9 mouse cellular contexts compared by ENCODE assay signal in the genomic region with DNA sequence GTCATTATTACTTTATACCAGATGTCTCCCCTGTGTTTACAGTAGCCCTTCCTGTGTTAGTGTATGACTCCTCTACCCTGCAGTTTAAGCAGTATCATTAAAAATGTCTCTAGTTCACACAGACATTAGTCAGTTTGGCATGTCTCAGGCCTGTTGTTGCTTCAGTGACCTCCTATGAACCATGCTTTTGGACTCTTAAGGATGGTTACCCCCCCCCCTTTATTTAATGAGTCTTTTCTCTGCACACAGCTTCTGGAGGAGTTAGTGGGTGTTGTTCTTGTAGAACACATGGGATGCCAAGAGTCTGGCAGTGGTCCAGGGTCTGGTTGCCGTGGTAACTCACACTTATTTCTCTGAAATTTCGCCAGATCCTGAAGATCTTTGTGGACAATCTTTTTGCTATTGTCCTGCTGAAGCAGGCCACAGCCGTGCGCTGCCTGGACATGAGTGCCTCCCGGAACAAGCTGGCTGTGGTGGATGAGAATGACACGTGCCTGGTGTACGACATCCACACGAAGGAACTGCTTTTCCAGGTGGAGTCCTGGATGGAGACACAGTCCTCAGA. TPM values are rescaled to one million over a fixed set of nuclear protein-coding genes. Genes with fewer than 3 reads are reported as not detected.
A peak's percentile ranks its signal among the peaks of the same experiment; 100 is the strongest.
DNase-seq lines count a peak whose midpoint lies in the region; ATAC-seq and TF ChIP-seq lines count a peak whose summit lies in the region.
"Had no signal": no experiment of that assay in that cellular context is flagged by ENCODE, and none has a peak within 500 bp of the region (broad histone marks: within the 10 kb centered on the region; RNA-seq: fewer than 3 reads in every experiment).

No protein-coding gene starts in this region.

- ATAC-seq in kidney, embryonic 15.5 days (replicated peaks; ENCODE audit: low FRiP score), result no peak
- peak; percentile 54 for ATAC-seq in hindbrain, embryonic 12.5 days (ENCODE audit: low FRiP score)
- peak; percentile 54; the same call in 1 of the 2 replicates for ATAC-seq in neural tube, embryonic 14.5 days (ENCODE audit: low read depth)

- peaks cover 18% of the 10 kb centered on the region; the same call in 1 of the 2 replicates for H3K4me1 ChIP-seq in kidney, embryonic 15.5 days
- H3K4me1 ChIP-seq in embryonic fibroblast, embryonic 13.5 days (ENCODE audit: control insufficient read depth, insufficient read depth, low read length), result peaks cover 11% of the 10 kb centered on the region
- peaks cover 21% of the 10 kb centered on the region for H3K4me1 ChIP-seq in hindbrain, embryonic 12.5 days
- peaks cover 4% of the 10 kb centered on the region; the same call in 1 of the 2 replicates for H3K4me1 ChIP-seq in neural tube, embryonic 14.5 days (ENCODE audit: control insufficient read depth, insufficient read depth, low read length)

- H3K36me3 ChIP-seq in kidney, embryonic 15.5 days, result peaks cover 77% of the 10 kb centered on the region
- H3K36me3 ChIP-seq in hindbrain, embryonic 12.5 days, result peaks cover 44% of the 10 kb centered on the region
- peaks cover 28% of the 10 kb centered on the region for H3K36me3 ChIP-seq in neural tube, embryonic 14.5 days (ENCODE audit: control insufficient read depth, insufficient read depth, low read length)

- H3K9ac ChIP-seq in kidney, embryonic 15.5 days, result no peak overlapping the region
- H3K9ac ChIP-seq in hindbrain, embryonic 12.5 days, result no peak overlapping the region
- H3K9ac ChIP-seq in neural tube, embryonic 14.5 days (replicated peaks; ENCODE audit: low read depth, low read length), result no peak overlapping the region

- no peak overlapping the region for H3K4me2 ChIP-seq in kidney, embryonic 15.5 days
- no peak overlapping the region for H3K4me2 ChIP-seq in hindbrain, embryonic 12.5 days (replicated peaks)
- H3K4me2 ChIP-seq in neural tube, embryonic 14.5 days (ENCODE audit: low read depth, low read length), result no peak overlapping the region

- no peaks in the 10 kb centered on the region for H3K27me3 ChIP-seq in kidney, embryonic 15.5 days
- H3K27me3 ChIP-seq in hindbrain, embryonic 12.5 days, result no peaks in the 10 kb centered on the region; the same call in 1 of the 2 replicates
- no peaks in the 10 kb centered on the region for H3K27me3 ChIP-seq in neural tube, embryonic 14.5 days (ENCODE audit: control insufficient read depth, insufficient read depth, low read length)

- 70% methylated on average over 8 of the region's 8 CpGs for WGBS in kidney, embryonic 15.5 days
- whole genome bisulfite sequencing in hindbrain, embryonic 12.5 days, result 35% methylated on average over 8 of the region's 8 CpGs
- WGBS in neural tube, embryonic 14.5 days, result 36% methylated on average over 8 of the region's 8 CpGs

- H3K4me3 ChIP-seq in kidney, embryonic 15.5 days (replicated peaks), result no peak overlapping the region
- no peak overlapping the region for H3K4me3 ChIP-seq in embryonic fibroblast, embryonic 13.5 days (ENCODE audit: insufficient read depth, low read length)
- no peak overlapping the region for H3K4me3 ChIP-seq in hindbrain, embryonic 12.5 days
- H3K4me3 ChIP-seq in neural tube, embryonic 14.5 days (ENCODE audit: low read depth, low read length), result no peak overlapping the region
- H3K4me3 ChIP-seq: erythroblast, embryonic 14.5 days had no signal

- no peaks in the 10 kb centered on the region for H3K9me3 ChIP-seq in kidney, embryonic 15.5 days (replicated peaks)
- no peaks in the 10 kb centered on the region; the same call in 1 of the 2 replicates for H3K9me3 ChIP-seq in hindbrain, embryonic 12.5 days (replicated peaks)
- H3K9me3 ChIP-seq in neural tube, embryonic 14.5 days (ENCODE audit: control insufficient read depth, low read length), result no peaks in the 10 kb centered on the region

- DNase-seq in kidney, adult 8-10 months, result no peak
- peak; percentile 85 to 87 for DNase-seq in left cerebral cortex, adult 18-20 months (ENCODE audit: low spot score in 2 of 2)
- no peak for DNase-seq in embryo, embryonic 11 days
- DNase-seq in spleen, postnatal 10 days (ENCODE audit: low spot score in 2 of 2), result no peak

- TF ChIP-seq POLR2A in embryonic fibroblast, embryonic 13.5 days (IDR thresholded peaks at IDR 0.05; ENCODE audit: low read depth, low read length), result no peak

- peak overlapping the region; percentile 41; the same call in 1 of the 2 replicates for H3K27ac ChIP-seq in kidney, embryonic 15.5 days
- H3K27ac ChIP-seq in embryonic fibroblast, embryonic 13.5 days (ENCODE audit: insufficient read depth, low read length), result peak overlapping the region; percentile 38
- no peak overlapping the region for H3K27ac ChIP-seq in hindbrain, embryonic 12.5 days
- H3K27ac ChIP-seq in neural tube, embryonic 14.5 days (ENCODE audit: low read depth, low read length), result 0 out of 2 replicates have a peak overlapping the region, but pooled peaks have one; percentile 28

- no peak for TF ChIP-seq CTCF in embryonic fibroblast, embryonic 13.5 days (IDR thresholded peaks at IDR 0.05; ENCODE audit: borderline replicate concordance, insufficient read depth, low read length)

RNA-seq across cellular contexts. Expression of gene Ift122, which starts 38.3 kb away (rescaled TPM):
- 32.0 and 36.9 TPM in 2 replicates for polyA plus RNA-seq in kidney, embryonic 15.5 days (2015; fragmentation: Nextera tagmentation; extraction: Ambion mirVana)
- polyA plus RNA-seq in embryonic fibroblast, embryonic 13.5 days (2011; ENCODE audit: insufficient read length, low read depth, missing spikeins), result 13.5 and 19.1 TPM in 2 replicates
- 28.4 and 31.5 TPM in 2 replicates for polyA plus RNA-seq in hindbrain, embryonic 12.5 days (2016; fragmentation: Nextera tagmentation; extraction: Ambion mirVana)
- total RNA-seq in left cerebral cortex, adult 18-20 months (2021), result 10 to 100 TPM; 28.7 to 30.3 TPM
- 27.8 and 28.3 TPM in 2 replicates for polyA plus RNA-seq in neural tube, embryonic 14.5 days (2014; fragmentation: Nextera tagmentation; extraction: Ambion mirVana)

RNA-seq across cellular contexts. Expression of gene Mbd4, which starts 38.4 kb away (rescaled TPM):
- 21.3 and 21.7 TPM in 2 replicates for polyA plus RNA-seq in kidney, embryonic 15.5 days (2015; fragmentation: Nextera tagmentation; extraction: Ambion mirVana)
- 5.9 and 6.4 TPM in 2 replicates for polyA plus RNA-seq in embryonic fibroblast, embryonic 13.5 days (2011; ENCODE audit: insufficient read length, low read depth, missing spikeins)
- polyA plus RNA-seq in hindbrain, embryonic 12.5 days (2016; fragmentation: Nextera tagmentation; extraction: Ambion mirVana), result 19.8 and 22.4 TPM in 2 replicates
- 1 to 10 TPM; 9.5 to 9.9 TPM for total RNA-seq in left cerebral cortex, adult 18-20 months (2021)
- polyA plus RNA-seq in neural tube, embryonic 14.5 days (2014; fragmentation: Nextera tagmentation; extraction: Ambion mirVana), result 8.4 and 10.8 TPM in 2 replicates

RNA-seq across cellular contexts. Expression of gene Rho, which starts 40.0 kb away (rescaled TPM):
- 0.10 and 0.14 TPM in 2 replicates for polyA plus RNA-seq in kidney, embryonic 15.5 days (2015; fragmentation: Nextera tagmentation; extraction: Ambion mirVana)
- polyA plus RNA-seq in embryonic fibroblast, embryonic 13.5 days (2011; ENCODE audit: insufficient read length, low read depth, missing spikeins), result not detected in 2 replicates
- 0.16 and 0.19 TPM in 2 replicates for polyA plus RNA-seq in hindbrain, embryonic 12.5 days (2016; fragmentation: Nextera tagmentation; extraction: Ambion mirVana)
- total RNA-seq in left cerebral cortex, adult 18-20 months (2021), result under 1 TPM; 0.63 to 0.70 TPM
- 0.07 and 2.6 TPM in 2 replicates for polyA plus RNA-seq in neural tube, embryonic 14.5 days (2014; fragmentation: Nextera tagmentation; extraction: Ambion mirVana)
- polyA plus RNA-seq: erythroblast, embryonic 14.5 days had no signal

RNA-seq across cellular contexts. Expression of gene H1foo, which starts 53.2 kb away (rescaled TPM):
- polyA plus RNA-seq in kidney, embryonic 15.5 days (2015; fragmentation: Nextera tagmentation; extraction: Ambion mirVana), result not detected in 2 replicates
- polyA plus RNA-seq in embryonic fibroblast, embryonic 13.5 days (2011; ENCODE audit: insufficient read length, low read depth, missing spikeins), result not detected in 2 replicates
- polyA plus RNA-seq in hindbrain, embryonic 12.5 days (2016; fragmentation: Nextera tagmentation; extraction: Ambion mirVana), result not detected in 2 replicates
- total RNA-seq in left cerebral cortex, adult 18-20 months (2021), result not detected
- polyA plus RNA-seq in neural tube, embryonic 14.5 days (2014; fragmentation: Nextera tagmentation; extraction: Ambion mirVana), result not detected in 2 replicates
- polyA plus RNA-seq: erythroblast, embryonic 14.5 days had no signal

RNA-seq across cellular contexts. Expression of gene Efcab12, which starts 53.4 kb away (rescaled TPM):
- 1.8 TPM in 2 replicates for polyA plus RNA-seq in kidney, embryonic 15.5 days (2015; fragmentation: Nextera tagmentation; extraction: Ambion mirVana)
- 0.19 and 0.20 TPM in 2 replicates for polyA plus RNA-seq in embryonic fibroblast, embryonic 13.5 days (2011; ENCODE audit: insufficient read length, low read depth, missing spikeins)
- polyA plus RNA-seq in hindbrain, embryonic 12.5 days (2016; fragmentation: Nextera tagmentation; extraction: Ambion mirVana), result 2.3 TPM in 2 replicates
- total RNA-seq in left cerebral cortex, adult 18-20 months (2021), result 1 to 10 TPM; 4.9 to 5.5 TPM
- 3.0 and 3.1 TPM in 2 replicates for polyA plus RNA-seq in neural tube, embryonic 14.5 days (2014; fragmentation: Nextera tagmentation; extraction: Ambion mirVana)
- polyA plus RNA-seq: erythroblast, embryonic 14.5 days had no signal

Comparison
In these comparisons a context has a peak if more than half of its experiments do, and no peak if none do; other contexts are left out.
1. DNase-seq: peak in left cerebral cortex, adult 18-20 months (2 of 2); none in kidney, adult 8-10 months (0 of 2), embryo, embryonic 11 days (single experiment) and spleen, postnatal 10 days (0 of 2).